Mouse (Mus musculus) stomach, postnatal 0 days (tissue): ENCODE results near the gene Aida. TPM values are rescaled to one million over a fixed set of nuclear protein-coding genes. Genes with fewer than 3 reads are reported as not detected.

Experiments used
- ATAC-seq: fragments of 200-750 bp; cut with Nextera tagmentation; 2 replicates; pipeline ENCODE4 v1.8.0; 2017; ENCODE audit not compliant: low FRiP score, low TSS enrichment
- DNase-seq: peaks from one replicate; pipeline ENCODE4 v3.0.0-alpha.2; 2016; ENCODE audit warnings: low spot score
- H3K27ac ChIP-seq: fragments of 300-500 bp; sonication (generic); replicated peaks from 2 replicates; pipeline ENCODE4 v1.5.1; 2014; ENCODE audit warnings: mild to moderate bottlenecking, control low read depth
- H3K27me3 ChIP-seq: fragments of 300-500 bp; sonication (generic); 2 replicates; pipeline ENCODE4 v1.6.1; 2014; ENCODE audit warnings: low read length; ENCODE audit not compliant: control insufficient read depth, insufficient read depth
- H3K36me3 ChIP-seq: fragments of 300-500 bp; sonication (generic); 2 replicates; pipeline ENCODE4 v1.6.1; 2014; ENCODE audit warnings: low read length, mixed read lengths; ENCODE audit not compliant: control insufficient read depth, insufficient read depth
- H3K4me1 ChIP-seq: fragments of 300-500 bp; sonication (generic); replicated peaks from 2 replicates; pipeline ENCODE4 v1.6.1; 2014; ENCODE audit warnings: antibody characterized with exemption; ENCODE audit not compliant: control insufficient read depth, insufficient read depth
- H3K4me2 ChIP-seq: fragments of 300-500 bp; sonication (generic); replicated peaks from 2 replicates; pipeline ENCODE4 v1.6.1; 2014; ENCODE audit warnings: low read depth, mild to moderate bottlenecking, control low read depth, moderate library complexity
- H3K4me3 ChIP-seq: fragments of 300-500 bp; sonication (generic); 2 replicates; pipeline ENCODE4 v1.5.1; 2014; ENCODE audit warnings: low read depth, low read length, control low read depth
- H3K9ac ChIP-seq: fragments of 300-500 bp; sonication (generic); 2 replicates; pipeline ENCODE4 v1.6.1; 2014; ENCODE audit warnings: mild to moderate bottlenecking, low read length, control low read depth, mixed read lengths
- H3K9me3 ChIP-seq: fragments of 300-500 bp; sonication (generic); 2 replicates; pipeline ENCODE4 v1.6.1; 2016; ENCODE audit warnings: low read length; ENCODE audit not compliant: control insufficient read depth
- CTCF ChIP-seq: IDR thresholded peaks from 2 replicates; pipeline ENCODE4 v1.5.1; 2016; ENCODE audit warnings: antibody characterized with exemption, low read depth, mild to moderate bottlenecking, moderate library complexity
- EP300 ChIP-seq: optimal IDR thresholded peaks from 2 replicates; pipeline ENCODE3; 2016; ENCODE audit warnings: antibody characterized with exemption
- WGBS: fragments of 180-500 bp; shearing (Covaris S2); extraction: QIAGEN DNeasy Blood & Tissue Kit; methylation state at CpG from one replicate; pipeline ENCODE4 v1.1.7; 2014; 5-methylcytosine and 5-hydroxymethylcytosine counted together
- polyA plus RNA-seq: library from polyadenylated mRNA; unstranded; fragments of >200 nt; fragmentation: Nextera tagmentation; extraction: Ambion mirVana; gene quantifications from 2 replicates; pipeline ENCODE4 v1.2.1, GENCODE M21; 2015

Gene Aida
- polyA plus RNA-seq, 1 experiment from 2014 or later = 21.1 TPM

DNA sequence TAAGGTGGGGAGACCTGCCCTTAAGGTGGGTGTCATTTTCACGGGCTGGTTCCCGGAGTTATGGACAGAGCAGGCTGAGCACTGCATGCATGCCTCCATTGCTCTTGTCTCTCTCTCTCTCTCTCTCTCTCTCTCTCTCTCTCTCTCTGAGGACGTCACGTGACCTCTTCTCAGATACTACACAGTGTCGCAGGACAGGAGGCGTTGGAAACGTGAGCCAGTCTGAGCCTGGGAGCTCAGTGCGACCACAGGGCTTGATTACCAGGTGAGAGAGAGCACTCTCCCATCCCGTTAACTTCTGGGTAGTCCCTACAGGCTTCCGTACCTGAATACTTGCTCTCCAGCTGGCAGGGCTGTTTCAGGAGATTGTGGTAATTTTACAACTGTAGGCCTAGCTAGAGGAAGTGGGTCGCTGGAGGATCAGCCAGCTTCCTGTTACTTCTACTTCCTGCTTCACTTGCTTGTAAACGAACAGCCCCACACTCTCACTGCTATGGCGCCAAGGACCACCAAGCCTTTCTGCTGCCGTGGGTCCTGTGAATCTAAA, 30.4 kb upstream of the Aida start:
- no peak for TF ChIP-seq EP300
- TF ChIP-seq CTCF = no peak
- no peak for ATAC-seq
- no peaks in the 10 kb centered on the region for H3K27me3 ChIP-seq
- no peak overlapping the region for H3K4me3 ChIP-seq
- H3K36me3 ChIP-seq = no peaks in the 10 kb centered on the region
- H3K4me1 ChIP-seq = no peaks in the 10 kb centered on the region
- H3K4me2 ChIP-seq = no peak overlapping the region
- WGBS = 59% methylated on average over 14 of the region's 14 CpGs
- no peaks in the 10 kb centered on the region for H3K9me3 ChIP-seq
- no peak overlapping the region for H3K9ac ChIP-seq
- H3K27ac ChIP-seq = no peak overlapping the region
- DNase-seq = no peak

DNA sequence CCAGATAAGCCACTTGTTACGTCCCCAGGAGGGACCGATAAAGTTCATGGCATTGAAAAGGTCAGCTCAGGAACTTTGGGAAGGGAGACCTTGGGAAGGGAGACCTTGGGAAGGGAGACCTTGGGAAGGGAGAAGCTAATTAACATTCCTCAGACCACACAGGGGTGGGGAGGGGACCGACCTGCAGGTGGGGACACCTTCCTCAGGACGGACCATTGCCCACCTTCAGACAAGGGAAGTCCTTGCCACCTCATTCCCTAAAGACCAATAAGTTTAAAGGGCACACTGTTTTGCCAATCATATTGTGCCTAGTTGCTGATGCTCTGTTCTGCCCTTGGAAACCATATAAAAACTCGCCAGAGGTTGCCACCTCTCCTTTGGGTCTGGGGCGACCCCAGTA, 28.7 kb upstream of the Aida start:
- H3K4me1 ChIP-seq = no peaks in the 10 kb centered on the region
- H3K27ac ChIP-seq = no peak overlapping the region
- TF ChIP-seq CTCF = no peak
- TF ChIP-seq EP300 = no peak
- H3K4me3 ChIP-seq = no peak overlapping the region
- ATAC-seq (no peak), DNase-seq (no peak)
- 67% methylated on average over 6 of the region's 6 CpGs for WGBS
- H3K9me3 ChIP-seq = no peaks in the 10 kb centered on the region
- no peaks in the 10 kb centered on the region for H3K27me3 ChIP-seq
- H3K4me2 ChIP-seq = no peak overlapping the region
- H3K9ac ChIP-seq = no peak overlapping the region
- H3K36me3 ChIP-seq = no peaks in the 10 kb centered on the region

DNA sequence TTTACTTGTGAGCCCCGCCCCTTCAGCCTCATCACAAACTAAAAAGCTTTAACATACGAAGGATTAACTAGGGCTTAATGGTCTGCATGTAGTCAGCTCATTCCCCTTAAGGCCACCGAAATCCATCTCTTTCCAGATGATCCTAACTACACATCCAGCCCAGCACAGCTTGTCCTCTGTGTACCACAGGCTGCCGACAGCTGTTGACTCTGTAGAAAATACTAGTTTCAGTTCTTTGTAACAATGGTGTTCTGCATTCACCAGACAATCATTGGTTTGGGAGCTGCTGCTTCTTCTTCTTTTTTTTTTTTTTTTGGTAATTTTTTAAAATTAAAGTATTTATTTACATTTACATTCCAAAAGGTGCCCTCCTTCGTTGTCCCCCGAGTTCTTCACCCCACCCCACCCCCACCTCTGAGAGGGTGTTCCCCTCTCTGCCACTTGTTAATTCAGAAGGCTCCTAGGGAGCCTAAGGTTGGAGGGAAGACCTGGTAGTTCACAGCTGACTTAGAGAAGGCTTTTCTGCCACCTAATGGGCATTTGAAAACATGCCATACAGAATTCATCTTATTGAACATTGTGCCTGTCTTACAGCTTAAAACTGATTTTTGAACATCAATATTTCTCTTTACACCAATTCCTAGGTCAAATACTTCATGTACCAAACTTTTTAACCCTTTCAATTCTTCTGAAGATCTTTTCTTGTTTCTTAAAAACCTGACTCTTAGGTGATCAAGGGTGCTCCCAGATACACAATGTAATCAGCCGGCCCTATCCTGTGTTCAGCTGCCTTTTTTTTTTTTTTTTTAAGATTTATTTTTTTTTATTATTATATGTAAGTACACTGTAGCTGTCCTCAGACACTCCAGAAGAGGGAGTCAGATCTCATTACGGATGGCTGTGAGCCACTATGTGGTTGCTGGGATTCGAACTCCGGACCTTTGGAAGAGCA, 23.2 kb upstream of the Aida start:
- ATAC-seq (peak; percentile 65; the same call in 1 of the 2 replicates), DNase-seq (no peak)
- Histone ChIP-seq H3K4me1 (no peaks in the 10 kb centered on the region), H3K9me3 (no peaks in the 10 kb centered on the region), H3K27ac (no peak overlapping the region), H3K36me3 (0 out of 2 replicates have a peak, but pooled peaks cover 2% of the 10 kb centered on the region), H3K9ac (no peak overlapping the region), H3K4me3 (no peak overlapping the region), H3K27me3 (no peaks in the 10 kb centered on the region), H3K4me2 (no peak overlapping the region)
- TF ChIP-seq CTCF (peak; percentile 76), EP300 (no peak)
- WGBS = 49% methylated on average over 10 of the region's 10 CpGs

DNA sequence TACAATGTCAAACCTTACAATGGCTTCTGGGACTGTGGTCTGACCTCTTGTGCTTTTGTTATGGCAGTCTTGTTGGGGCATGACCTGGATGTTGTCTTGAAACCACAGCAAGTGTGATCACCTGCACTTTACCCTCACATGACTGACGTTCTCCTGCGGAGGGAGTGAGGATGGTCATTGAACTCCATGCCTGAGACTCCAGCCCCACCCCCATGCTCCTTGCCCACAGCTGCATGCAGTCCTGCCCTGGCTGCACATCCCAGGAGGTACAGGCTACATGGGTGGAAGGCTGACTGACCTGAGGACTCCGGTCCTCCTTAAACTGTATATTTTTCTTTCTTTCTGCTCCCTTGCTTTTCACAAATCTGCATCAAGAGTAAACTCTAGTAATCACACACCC, 22.0 kb upstream of the Aida start:
- peaks cover 5% of the 10 kb centered on the region for H3K36me3 ChIP-seq
- H3K4me1 ChIP-seq = no peaks in the 10 kb centered on the region
- H3K4me2 ChIP-seq = no peak overlapping the region
- no peak overlapping the region for H3K27ac ChIP-seq
- H3K4me3 ChIP-seq = no peak overlapping the region
- 45% methylated on average over 3 of the region's 3 CpGs for WGBS
- no peaks in the 10 kb centered on the region for H3K9me3 ChIP-seq
- no peak for TF ChIP-seq EP300
- no peak for TF ChIP-seq CTCF
- no peaks in the 10 kb centered on the region for H3K27me3 ChIP-seq
- no peak for DNase-seq
- H3K9ac ChIP-seq = no peak overlapping the region
- no peak for ATAC-seq

DNA sequence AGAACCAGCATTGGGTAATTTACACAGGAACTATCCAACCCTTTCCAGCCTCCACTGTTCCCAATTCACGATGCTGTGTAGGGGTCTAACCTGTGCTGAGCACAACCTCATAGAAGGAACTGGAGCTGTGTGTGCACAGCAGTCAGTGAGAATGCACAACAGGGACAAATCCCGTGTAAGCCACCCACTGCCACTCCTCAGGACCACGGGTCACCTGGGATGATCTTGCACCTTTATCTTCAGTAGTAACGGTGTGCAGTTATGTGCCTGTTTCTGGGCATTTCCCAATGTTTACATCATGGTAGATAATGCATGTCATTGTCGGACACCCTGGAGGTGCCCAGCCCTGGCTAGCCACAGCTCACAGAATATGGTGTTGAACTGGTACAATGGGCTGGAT, 20.6 kb upstream of the Aida start:
- DNase-seq (no peak), ATAC-seq (no peak)
- TF ChIP-seq EP300 (no peak), CTCF (no peak)
- H3K4me2 ChIP-seq = no peak overlapping the region
- H3K9ac ChIP-seq = no peak overlapping the region
- no peaks in the 10 kb centered on the region for H3K27me3 ChIP-seq
- no peaks in the 10 kb centered on the region for H3K9me3 ChIP-seq
- 58% methylated on average over 5 of the region's 5 CpGs for WGBS
- no peak overlapping the region for H3K4me3 ChIP-seq
- H3K36me3 ChIP-seq = peaks cover 10% of the 10 kb centered on the region
- H3K4me1 ChIP-seq = no peaks in the 10 kb centered on the region
- no peak overlapping the region for H3K27ac ChIP-seq

DNA sequence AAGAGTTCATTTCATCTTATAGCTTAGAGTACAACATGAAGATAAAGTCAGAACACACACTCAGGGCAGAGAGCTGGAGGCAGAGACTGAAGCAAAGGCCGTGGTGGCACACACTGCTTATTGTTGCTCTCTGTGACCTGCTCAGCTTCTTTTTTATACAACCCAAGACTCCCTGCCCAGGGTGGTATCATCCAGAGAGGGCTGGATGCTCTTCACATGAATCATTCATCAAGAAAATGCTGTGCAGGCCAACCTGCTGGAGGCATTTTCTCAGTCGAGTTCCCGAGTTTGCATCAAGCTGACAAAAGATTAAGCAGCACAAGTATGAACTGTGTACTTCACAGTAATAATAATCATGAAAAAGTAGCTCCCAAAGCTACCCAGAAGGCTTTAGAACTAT, 8.0 kb upstream of the Aida start:
- 86% methylated on average over 3 of the region's 3 CpGs for WGBS
- Histone ChIP-seq H3K4me1 (no peaks in the 10 kb centered on the region), H3K9me3 (no peaks in the 10 kb centered on the region), H3K27ac (no peak overlapping the region), H3K4me2 (no peak overlapping the region), H3K36me3 (peaks cover 34% of the 10 kb centered on the region; the same call in 1 of the 2 replicates), H3K27me3 (no peaks in the 10 kb centered on the region), H3K4me3 (no peak overlapping the region), H3K9ac (no peak overlapping the region)
- ATAC-seq = no peak
- TF ChIP-seq CTCF (no peak), EP300 (no peak)
- DNase-seq = no peak
